ENCODE assay signal across 11 mouse cellular contexts in the genomic region with DNA sequence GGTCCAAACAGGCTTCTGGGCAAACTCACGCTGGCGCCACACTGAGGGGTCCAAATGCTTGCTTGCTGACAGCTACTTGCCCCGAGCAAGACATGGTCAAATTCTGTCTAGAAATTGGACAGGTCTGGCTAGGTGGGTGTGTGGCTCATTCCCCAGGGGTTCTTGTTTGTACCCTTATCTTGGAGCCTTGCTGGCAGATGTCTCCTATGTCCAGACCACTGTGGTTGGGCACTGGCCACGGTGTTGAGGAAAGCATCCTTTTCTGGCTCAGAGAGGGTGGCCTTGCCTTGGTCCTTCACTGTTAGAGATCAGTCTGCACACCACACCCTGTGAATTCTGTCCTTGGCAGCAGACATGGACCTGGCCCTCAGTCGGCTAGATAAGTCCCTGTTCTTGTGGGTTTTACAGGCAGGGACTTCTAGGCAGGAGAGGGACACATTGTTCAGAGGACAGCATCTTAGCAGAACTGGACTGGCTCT. TPM values are rescaled to one million over a fixed set of nuclear protein-coding genes. Genes with fewer than 3 reads are reported as not detected.
A peak's percentile ranks its signal among the peaks of the same experiment; 100 is the strongest.
DNase-seq lines count a peak whose midpoint lies in the region; ATAC-seq and TF ChIP-seq lines count a peak whose summit lies in the region.
"Had no signal": no experiment of that assay in that cellular context is flagged by ENCODE, and none has a peak within 500 bp of the region (broad histone marks: within the 10 kb centered on the region; RNA-seq: fewer than 3 reads in every experiment).

No protein-coding gene starts in this region.

- peak overlapping the region; percentile 98; the same call in 1 of the 2 replicates for H3K27ac ChIP-seq in lung, embryonic 14.5 days (ENCODE audit: low read depth)
- peak overlapping the region; percentile 63 to 95 for H3K27ac ChIP-seq in heart, embryonic 14.5 days (replicated peaks in 1 of 2; ENCODE audit: control insufficient read depth in 1 of 2, insufficient read depth in 1 of 2, low read depth in 2 of 2, low read length in 2 of 2)
- no peak overlapping the region for H3K27ac ChIP-seq in forebrain, embryonic 16.5 days (ENCODE audit: low read length)
- H3K27ac ChIP-seq: neural tube, embryonic 12.5 days had no signal

- peak overlapping the region; percentile 86 for H3K4me2 ChIP-seq in lung, embryonic 14.5 days
- peak overlapping the region; percentile 97 for H3K4me2 ChIP-seq in heart, embryonic 14.5 days (ENCODE audit: low read length)
- H3K4me2 ChIP-seq in forebrain, embryonic 16.5 days (ENCODE audit: low read length) = no peak overlapping the region

- peak overlapping the region; percentile 46 for H3K9ac ChIP-seq in lung, embryonic 14.5 days
- H3K9ac ChIP-seq in heart, embryonic 14.5 days (ENCODE audit: low read length) = no peak overlapping the region; the same call in 1 of the 2 replicates
- no peak overlapping the region for H3K9ac ChIP-seq in forebrain, embryonic 16.5 days (replicated peaks; ENCODE audit: low read depth, low read length)
- H3K9ac ChIP-seq: liver, embryonic 14.5 days; neural tube, embryonic 12.5 days had no signal

- DNase-seq in adrenal gland, adult 8-10 months = peak; percentile 59
- DNase-seq in adrenal gland, postnatal 4 days (ENCODE audit: low spot score in 2 of 2) = no peak
- DNase-seq in lung, embryonic 14.5 days = no peak
- DNase-seq in lung, adult 2 months = no peak
- no peak for DNase-seq in right cerebral cortex, postnatal 25 days

- no peak for ATAC-seq in lung, embryonic 14.5 days (ENCODE audit: insufficient read depth)
- ATAC-seq in heart, embryonic 14.5 days (ENCODE audit: insufficient number of reproducible peaks, insufficient read depth, low FRiP score, low read depth) = no peak
- peak; percentile 21 for ATAC-seq in megakaryocyte-erythroid progenitor cell, adult 5-6 weeks (replicated peaks; ENCODE audit: low FRiP score, low TSS enrichment, poor library complexity, severe bottlenecking)
- ATAC-seq in forebrain, embryonic 16.5 days = no peak
- ATAC-seq: hindbrain, embryonic 16.5 days had no signal

- 56% methylated on average over 5 of the region's 5 CpGs for WGBS in lung, embryonic 14.5 days
- 36% methylated on average over 5 of the region's 5 CpGs for WGBS in lung, adult 2 months
- WGBS in heart, embryonic 14.5 days = 33% methylated on average over 5 of the region's 5 CpGs
- WGBS in forebrain, embryonic 16.5 days = 80% methylated on average over 5 of the region's 5 CpGs

- no peaks in the 10 kb centered on the region for H3K9me3 ChIP-seq in lung, embryonic 14.5 days (ENCODE audit: low read depth, low read length)
- H3K9me3 ChIP-seq in heart, embryonic 14.5 days (ENCODE audit: control insufficient read depth, low read length) = no peaks in the 10 kb centered on the region
- H3K9me3 ChIP-seq in forebrain, embryonic 16.5 days (ENCODE audit: control insufficient read depth, low read length) = no peaks in the 10 kb centered on the region
- H3K9me3 ChIP-seq: neural tube, embryonic 12.5 days had no signal

- TF ChIP-seq POLR2A in lung, adult 2 months (IDR thresholded peaks at IDR 0.05; ENCODE audit: borderline replicate concordance, extremely low read depth, low read depth, low read length) = no peak

- TF ChIP-seq CTCF in lung, embryonic 14.5 days (IDR thresholded peaks at IDR 0.05; ENCODE audit: low read depth) = no peak
- no peak for TF ChIP-seq CTCF in lung, adult 2 months (IDR thresholded peaks at IDR 0.05; ENCODE audit: insufficient read depth, low read length)

- peaks cover 36% of the 10 kb centered on the region for H3K4me1 ChIP-seq in lung, embryonic 14.5 days (ENCODE audit: insufficient read depth)
- peaks cover 23% of the 10 kb centered on the region for H3K4me1 ChIP-seq in lung, adult 2 months (ENCODE audit: control insufficient read depth, insufficient read depth, low read length)
- peaks cover 42 to 67% of the 10 kb centered on the region in 2 experiments for H3K4me1 ChIP-seq in heart, embryonic 14.5 days (ENCODE audit: control insufficient read depth in 2 of 2, insufficient read depth in 2 of 2, low read length in 2 of 2)
- peaks cover 46% of the 10 kb centered on the region for H3K4me1 ChIP-seq in forebrain, embryonic 16.5 days (replicated peaks; ENCODE audit: control insufficient read depth, insufficient read depth, low read length)

- no peak overlapping the region; the same call in 1 of the 2 replicates for H3K4me3 ChIP-seq in lung, embryonic 14.5 days (ENCODE audit: low read depth, low read length)
- H3K4me3 ChIP-seq in lung, adult 2 months (replicated peaks; ENCODE audit: extremely low read depth, low read depth, low read length) = no peak overlapping the region
- no peak overlapping the region for H3K4me3 ChIP-seq in heart, embryonic 14.5 days (ENCODE audit: control insufficient read depth in 1 of 2, insufficient read depth in 1 of 2, low read depth in 1 of 2, low read length in 2 of 2)
- no peak overlapping the region for H3K4me3 ChIP-seq in forebrain, embryonic 16.5 days (replicated peaks; ENCODE audit: low read length)
- H3K4me3 ChIP-seq: neural tube, embryonic 12.5 days had no signal

- H3K27me3 ChIP-seq in lung, embryonic 14.5 days (ENCODE audit: insufficient read depth, low read length) = peaks cover 10% of the 10 kb centered on the region; the same call in 1 of the 2 replicates
- peaks cover 10% of the 10 kb centered on the region for H3K27me3 ChIP-seq in heart, embryonic 14.5 days (ENCODE audit: control insufficient read depth, insufficient read depth, low read length)
- peaks cover 13% of the 10 kb centered on the region for H3K27me3 ChIP-seq in forebrain, embryonic 16.5 days (replicated peaks; ENCODE audit: control insufficient read depth, insufficient read depth, low read length)

- no peaks in the 10 kb centered on the region for H3K36me3 ChIP-seq in lung, embryonic 14.5 days (ENCODE audit: insufficient read depth)
- no peaks in the 10 kb centered on the region for H3K36me3 ChIP-seq in heart, embryonic 14.5 days (ENCODE audit: control insufficient read depth, insufficient read depth, low read length)
- no peaks in the 10 kb centered on the region for H3K36me3 ChIP-seq in forebrain, embryonic 16.5 days (ENCODE audit: control insufficient read depth, insufficient read depth)
- H3K36me3 ChIP-seq: neural tube, embryonic 12.5 days had no signal

RNA-seq across cellular contexts. Expression of gene Tspan4, which starts 3.3 kb away (rescaled TPM):
- 100 to 1,000 TPM in 2 of 4 experiments, 10 to 100 TPM in 2; 89.1 to 191 (median 124) TPM for total RNA-seq in adrenal gland, adult 8-10 months (2022)
- 10 to 100 TPM; 77.9 to 79.6 TPM for total RNA-seq in adrenal gland, postnatal 4 days (2021)
- 95.5 and 100.0 TPM in 2 replicates for polyA plus RNA-seq in lung, embryonic 14.5 days (2014; fragmentation: Nextera tagmentation; extraction: Ambion mirVana)
- 91.1 and 150 TPM in 2 replicates for polyA plus RNA-seq in lung, adult 2 months (2012; rRNA removed)
- 61.5 and 65.0 TPM in 2 replicates for polyA plus RNA-seq in heart, embryonic 14.5 days (2014; fragmentation: Nextera tagmentation; extraction: Ambion mirVana)
- 31.6 and 38.2 TPM in 2 replicates for total RNA-seq in megakaryocyte-erythroid progenitor cell, adult 5-6 weeks (2014; fragmentation: Nextera tagmentation)
- total RNA-seq in megakaryocyte-erythroid progenitor cell, adult 5-6 weeks (2017) = 26.0 and 33.9 TPM in 2 replicates
- 29.8 and 31.8 TPM in 2 replicates for polyA plus RNA-seq in forebrain, embryonic 16.5 days (2015; fragmentation: Nextera tagmentation; extraction: Ambion mirVana)

RNA-seq across cellular contexts. Expression of gene Polr2l, which starts 3.4 kb away (rescaled TPM):
- 100 to 1,000 TPM in 3 of 4 experiments, 10 to 100 TPM in 1; 99.4 to 147 (median 129) TPM for total RNA-seq in adrenal gland, adult 8-10 months (2022)
- 10 to 100 TPM; 57.7 to 61.2 TPM for total RNA-seq in adrenal gland, postnatal 4 days (2021)
- 71.2 and 74.3 TPM in 2 replicates for polyA plus RNA-seq in lung, embryonic 14.5 days (2014; fragmentation: Nextera tagmentation; extraction: Ambion mirVana)
- polyA plus RNA-seq in lung, adult 2 months (2012; rRNA removed) = 29.0 and 30.9 TPM in 2 replicates
- 73.2 and 78.0 TPM in 2 replicates for polyA plus RNA-seq in heart, embryonic 14.5 days (2014; fragmentation: Nextera tagmentation; extraction: Ambion mirVana)
- 77.2 and 78.1 TPM in 2 replicates for total RNA-seq in megakaryocyte-erythroid progenitor cell, adult 5-6 weeks (2014; fragmentation: Nextera tagmentation)
- total RNA-seq in megakaryocyte-erythroid progenitor cell, adult 5-6 weeks (2017) = 53.3 and 54.9 TPM in 2 replicates
- polyA plus RNA-seq in forebrain, embryonic 16.5 days (2015; fragmentation: Nextera tagmentation; extraction: Ambion mirVana) = 60.7 and 61.9 TPM in 2 replicates

RNA-seq across cellular contexts. Expression of gene Cd151, which starts 11.1 kb away (rescaled TPM):
- total RNA-seq in adrenal gland, adult 8-10 months (2022) = 100 to 1,000 TPM; 323 to 455 (median 409) TPM
- total RNA-seq in adrenal gland, postnatal 4 days (2021) = 100 to 1,000 TPM; 209 to 215 TPM
- 69.8 and 79.1 TPM in 2 replicates for polyA plus RNA-seq in lung, embryonic 14.5 days (2014; fragmentation: Nextera tagmentation; extraction: Ambion mirVana)
- 537 and 555 TPM in 2 replicates for polyA plus RNA-seq in lung, adult 2 months (2012; rRNA removed)
- 77.5 and 115 TPM in 2 replicates for polyA plus RNA-seq in heart, embryonic 14.5 days (2014; fragmentation: Nextera tagmentation; extraction: Ambion mirVana)
- total RNA-seq in megakaryocyte-erythroid progenitor cell, adult 5-6 weeks (2014; fragmentation: Nextera tagmentation) = 20.2 and 24.2 TPM in 2 replicates
- 13.2 and 17.6 TPM in 2 replicates for total RNA-seq in megakaryocyte-erythroid progenitor cell, adult 5-6 weeks (2017)
- polyA plus RNA-seq in forebrain, embryonic 16.5 days (2015; fragmentation: Nextera tagmentation; extraction: Ambion mirVana) = 20.8 TPM in 2 replicates

RNA-seq across cellular contexts. Expression of gene Cracr2b, which starts 17.4 kb away (rescaled TPM):
- total RNA-seq in adrenal gland, adult 8-10 months (2022) = 10 to 100 TPM; 11.7 to 21.1 (median 18.7) TPM
- total RNA-seq in adrenal gland, postnatal 4 days (2021) = 10 to 100 TPM; 13.1 to 14.2 TPM
- polyA plus RNA-seq in lung, embryonic 14.5 days (2014; fragmentation: Nextera tagmentation; extraction: Ambion mirVana) = 15.1 and 18.9 TPM in 2 replicates
- 177 and 239 TPM in 2 replicates for polyA plus RNA-seq in lung, adult 2 months (2012; rRNA removed)
- 20.4 and 25.6 TPM in 2 replicates for polyA plus RNA-seq in heart, embryonic 14.5 days (2014; fragmentation: Nextera tagmentation; extraction: Ambion mirVana)
- total RNA-seq in megakaryocyte-erythroid progenitor cell, adult 5-6 weeks (2014; fragmentation: Nextera tagmentation) = not detected in 2 replicates
- 0.23 TPM in 1 of 2 replicates, not detected in the other for total RNA-seq in megakaryocyte-erythroid progenitor cell, adult 5-6 weeks (2017)
- 5.2 and 5.3 TPM in 2 replicates for polyA plus RNA-seq in forebrain, embryonic 16.5 days (2015; fragmentation: Nextera tagmentation; extraction: Ambion mirVana)

RNA-seq across cellular contexts. Expression of gene Pnpla2, which starts 23.3 kb away (rescaled TPM):
- 100 to 1,000 TPM; 256 to 532 (median 452) TPM for total RNA-seq in adrenal gland, adult 8-10 months (2022)
- total RNA-seq in adrenal gland, postnatal 4 days (2021) = 100 to 1,000 TPM; 173 to 205 TPM
- 26.1 and 26.3 TPM in 2 replicates for polyA plus RNA-seq in lung, embryonic 14.5 days (2014; fragmentation: Nextera tagmentation; extraction: Ambion mirVana)
- 289 and 356 TPM in 2 replicates for polyA plus RNA-seq in lung, adult 2 months (2012; rRNA removed)
- polyA plus RNA-seq in heart, embryonic 14.5 days (2014; fragmentation: Nextera tagmentation; extraction: Ambion mirVana) = 48.7 and 49.0 TPM in 2 replicates
- total RNA-seq in megakaryocyte-erythroid progenitor cell, adult 5-6 weeks (2014; fragmentation: Nextera tagmentation) = 29.7 and 32.6 TPM in 2 replicates
- 7.1 and 17.8 TPM in 2 replicates for total RNA-seq in megakaryocyte-erythroid progenitor cell, adult 5-6 weeks (2017)
- 20.5 and 23.2 TPM in 2 replicates for polyA plus RNA-seq in forebrain, embryonic 16.5 days (2015; fragmentation: Nextera tagmentation; extraction: Ambion mirVana)
